Mouse (Mus musculus) embryonic facial prominence, embryonic 10.5 days (tissue): ENCODE data around the gene Kirrel3. TPM values are rescaled to one million over a fixed set of nuclear protein-coding genes. Genes with fewer than 3 reads are reported as not detected.

Experiments used
- DNase-seq: peaks from one replicate; pipeline ENCODE4 v3.0.0-alpha.2; 2017; ENCODE audit warnings: low spot score
- H3K27ac ChIP-seq: fragments of 300-500 bp; sonication (generic); replicated peaks from 2 replicates; pipeline ENCODE4 v1.5.1; 2016; ENCODE audit warnings: mild to moderate bottlenecking
- H3K27me3 ChIP-seq: fragments of 300-500 bp; sonication (generic); replicated peaks from 2 replicates; pipeline ENCODE4 v1.6.1; 2016; ENCODE audit warnings: low read depth, mild to moderate bottlenecking; ENCODE audit not compliant: poor library complexity, severe bottlenecking
- H3K36me3 ChIP-seq: fragments of 300-500 bp; sonication (generic); replicated peaks from 2 replicates; pipeline ENCODE4 v1.6.1; 2016; ENCODE audit warnings: mild to moderate bottlenecking, moderate library complexity
- H3K4me1 ChIP-seq: fragments of 300-500 bp; sonication (generic); 2 replicates; pipeline ENCODE4 v1.6.1; 2016
- H3K4me3 ChIP-seq: fragments of 300-500 bp; sonication (generic); 2 replicates; pipeline ENCODE4 v1.5.1; 2016; ENCODE audit warnings: mild to moderate bottlenecking, moderate library complexity
- H3K9me3 ChIP-seq: fragments of 300-500 bp; sonication (generic); 2 replicates; pipeline ENCODE4 v1.6.1; 2016; ENCODE audit warnings: mild to moderate bottlenecking
- WGBS: fragments of 180-500 bp; shearing (Covaris S2); methylation state at CpG from one replicate; pipeline ENCODE4 v1.1.7; 2016; 5-methylcytosine and 5-hydroxymethylcytosine counted together
- polyA plus RNA-seq: library from polyadenylated mRNA; unstranded; fragments of >200 nt; fragmentation: Nextera tagmentation; extraction: Ambion mirVana; gene quantifications from 2 replicates; pipeline ENCODE4 v1.2.1, GENCODE M21; 2016

Kirrel3 gene
- polyA plus RNA-seq, 1 experiment from 2014 or later = 2.3 TPM

DNA sequence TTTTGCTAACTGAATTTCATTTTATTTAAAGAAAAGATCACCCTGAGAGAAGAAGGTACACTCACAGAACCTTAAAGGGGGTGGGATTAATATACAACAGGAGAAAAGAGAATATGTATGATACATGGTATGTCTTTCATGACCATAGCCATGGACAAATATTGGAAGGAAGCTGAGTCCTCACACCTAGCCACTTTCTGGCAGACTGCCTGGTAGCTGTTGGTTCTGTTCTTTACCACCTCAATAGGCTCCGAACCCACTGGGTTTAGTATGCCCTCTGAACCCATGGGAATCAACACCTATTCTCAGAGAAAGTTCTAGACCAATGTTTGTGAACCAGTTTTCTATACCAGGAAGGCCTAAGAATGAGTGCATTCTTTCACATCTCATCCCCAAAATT, 96.8 kb downstream of the Kirrel3 start:
- Histone ChIP-seq H3K36me3 (no peaks in the 10 kb centered on the region), H3K27ac (no peak overlapping the region), H3K4me3 (no peak overlapping the region), H3K27me3 (no peaks in the 10 kb centered on the region), H3K4me1 (peaks cover 8% of the 10 kb centered on the region; the same call in 1 of the 2 replicates), H3K9me3 (no peaks in the 10 kb centered on the region)
- 98% methylated on average over 1 of the region's 1 CpGs for WGBS
- DNase-seq = no peak

DNA sequence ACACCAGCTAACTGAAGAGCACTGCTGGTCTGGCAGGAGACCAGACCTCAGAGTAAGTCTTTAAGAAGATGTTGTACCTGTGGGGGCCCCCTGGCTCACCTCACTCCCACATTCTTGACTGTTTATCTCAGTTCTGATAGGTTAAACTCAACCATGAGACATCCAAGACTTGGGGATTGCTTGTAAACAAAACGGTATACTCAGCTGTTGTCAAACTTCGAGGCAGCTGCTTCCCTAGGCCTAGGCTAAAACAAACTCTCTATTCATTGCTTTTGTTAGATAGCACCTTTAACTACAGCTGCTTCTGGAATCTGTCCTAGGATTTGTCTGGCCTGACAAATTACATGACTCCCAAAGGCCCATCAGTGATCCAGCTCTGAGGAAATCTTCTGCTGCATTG, 99.8 kb downstream of the Kirrel3 start:
- DNase-seq = no peak
- Histone ChIP-seq H3K27ac (no peak overlapping the region), H3K4me3 (no peak overlapping the region), H3K27me3 (no peaks in the 10 kb centered on the region), H3K9me3 (no peaks in the 10 kb centered on the region), H3K36me3 (no peaks in the 10 kb centered on the region), H3K4me1 (peaks cover 8% of the 10 kb centered on the region; the same call in 1 of the 2 replicates)
- WGBS = 52% methylated on average over 2 of the region's 2 CpGs

DNA sequence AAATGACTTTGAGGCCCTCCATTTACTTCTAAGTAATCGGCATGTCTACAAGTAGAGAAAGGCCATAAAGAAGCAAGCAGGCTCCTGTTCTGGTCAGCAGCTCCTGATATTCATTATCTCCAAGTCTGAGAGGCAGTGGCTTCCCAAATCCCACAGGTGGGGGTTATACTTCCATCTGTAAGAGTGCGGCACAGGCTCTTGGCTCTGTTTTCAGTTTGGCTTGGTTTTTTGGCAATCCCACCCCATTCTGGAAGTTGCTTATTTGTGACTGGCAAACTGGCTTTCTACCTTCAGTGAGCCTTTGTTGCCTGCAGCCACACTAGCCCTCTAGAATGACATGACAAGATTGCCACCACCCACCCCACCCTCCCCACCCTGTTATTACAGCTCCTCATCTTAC, 100.4 kb downstream of the Kirrel3 start:
- Histone ChIP-seq H3K4me3 (no peak overlapping the region), H3K9me3 (no peaks in the 10 kb centered on the region), H3K36me3 (no peaks in the 10 kb centered on the region), H3K4me1 (peaks cover 8% of the 10 kb centered on the region; the same call in 1 of the 2 replicates), H3K27ac (no peak overlapping the region), H3K27me3 (no peaks in the 10 kb centered on the region)
- WGBS = 72% methylated on average over 2 of the region's 2 CpGs
- no peak for DNase-seq

DNA sequence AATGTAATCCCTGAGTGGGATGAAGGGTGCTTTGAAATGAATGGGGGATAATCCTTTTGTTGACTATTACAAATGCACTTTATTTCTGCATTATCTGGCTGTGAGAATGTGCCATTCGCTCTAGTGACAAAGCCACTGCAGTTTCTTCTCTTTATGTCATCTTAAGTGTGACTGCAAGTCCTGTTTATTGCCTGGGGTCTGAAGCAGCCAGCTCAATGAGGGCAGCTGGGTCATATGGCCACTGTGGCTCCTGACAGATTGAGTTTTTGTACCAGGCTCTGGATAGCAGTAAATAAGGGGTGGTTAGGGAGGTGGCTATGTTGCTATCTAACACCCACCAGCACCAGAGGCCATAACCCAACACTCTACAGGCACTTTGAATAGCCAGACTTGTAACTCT, 104.1 kb downstream of the Kirrel3 start:
- H3K9me3 ChIP-seq = no peaks in the 10 kb centered on the region
- 52% methylated on average over 1 of the region's 1 CpGs for WGBS
- peaks cover 8% of the 10 kb centered on the region; the same call in 1 of the 2 replicates for H3K4me1 ChIP-seq
- H3K27me3 ChIP-seq = no peaks in the 10 kb centered on the region
- H3K36me3 ChIP-seq = no peaks in the 10 kb centered on the region
- no peak overlapping the region for H3K27ac ChIP-seq
- H3K4me3 ChIP-seq = no peak overlapping the region
- DNase-seq = no peak

DNA sequence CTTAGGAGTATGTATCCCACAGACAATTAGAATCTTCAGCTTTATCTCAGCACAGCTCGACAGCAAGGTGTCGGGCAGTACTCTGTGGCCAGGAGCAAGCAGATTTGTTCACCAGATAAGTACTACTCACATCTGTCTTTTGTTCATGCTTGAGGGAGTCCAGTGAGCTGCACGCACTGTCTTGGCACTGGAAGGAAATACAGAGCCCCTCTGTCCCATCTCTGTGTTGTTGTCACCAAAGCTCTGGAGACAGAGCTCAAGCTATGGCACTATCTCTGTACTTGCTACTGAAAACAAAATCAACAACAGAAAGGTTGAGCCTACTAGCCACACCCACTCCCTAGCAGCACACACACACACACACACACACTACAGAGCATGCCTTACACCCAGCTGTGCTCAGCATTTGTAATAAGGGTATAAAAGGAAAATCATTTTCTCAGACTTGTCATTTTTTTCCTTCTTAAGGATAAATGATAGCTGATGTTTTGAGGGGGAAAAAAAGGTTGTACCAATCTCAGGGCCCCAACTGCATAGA, 106.4 kb downstream of the Kirrel3 start:
- Histone ChIP-seq H3K27ac (no peak overlapping the region), H3K36me3 (no peaks in the 10 kb centered on the region), H3K4me3 (no peak overlapping the region), H3K27me3 (no peaks in the 10 kb centered on the region), H3K9me3 (no peaks in the 10 kb centered on the region), H3K4me1 (no peaks in the 10 kb centered on the region)
- DNase-seq = no peak
- WGBS = 39% methylated on average over 3 of the region's 3 CpGs

DNA sequence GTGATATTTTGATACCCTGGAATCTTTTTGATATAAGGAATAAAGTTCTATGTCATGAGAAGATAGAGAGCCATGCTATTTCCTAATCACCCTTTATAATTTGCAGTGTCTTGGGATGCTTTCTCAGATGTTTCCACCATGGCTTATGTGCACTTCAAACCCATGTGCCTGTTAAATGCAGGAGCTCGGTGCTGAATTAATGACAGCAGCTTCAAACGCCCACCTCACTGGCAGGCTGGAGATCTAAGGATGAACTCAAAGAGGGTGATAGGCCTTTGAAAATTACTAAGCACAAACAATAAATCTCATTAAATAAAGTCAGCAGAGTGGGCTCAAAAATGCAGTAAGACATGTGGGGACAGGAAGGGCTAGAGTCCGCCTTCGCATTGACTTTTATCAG, 108.2 kb downstream of the Kirrel3 start:
- H3K9me3 ChIP-seq = no peaks in the 10 kb centered on the region
- H3K4me1 ChIP-seq = no peaks in the 10 kb centered on the region
- no peak for DNase-seq
- no peaks in the 10 kb centered on the region for H3K27me3 ChIP-seq
- no peaks in the 10 kb centered on the region for H3K36me3 ChIP-seq
- no peak overlapping the region for H3K4me3 ChIP-seq
- no peak overlapping the region for H3K27ac ChIP-seq
- 87% methylated on average over 4 of the region's 4 CpGs for WGBS

DNA sequence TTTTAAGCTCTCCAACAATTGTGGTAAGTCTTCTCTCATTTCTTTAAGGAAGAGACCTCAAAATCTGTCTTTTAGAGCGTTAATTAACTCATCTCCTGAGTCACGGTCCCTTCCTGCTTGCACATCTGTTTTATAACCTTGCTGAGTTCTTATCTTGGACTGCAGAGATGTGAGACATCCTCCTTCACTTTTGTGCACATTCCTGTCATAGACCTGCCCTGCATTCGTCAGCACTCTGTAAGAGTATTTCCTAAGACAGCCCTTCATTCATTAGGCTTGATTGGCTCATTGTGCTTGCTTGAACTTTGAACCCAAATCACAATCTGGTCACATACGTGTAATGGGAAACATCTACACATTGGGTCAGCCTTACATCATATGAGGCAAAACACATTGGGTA, 114.6 kb downstream of the Kirrel3 start:
- Histone ChIP-seq H3K36me3 (no peaks in the 10 kb centered on the region), H3K4me3 (no peak overlapping the region), H3K27me3 (no peaks in the 10 kb centered on the region), H3K27ac (no peak overlapping the region), H3K9me3 (no peaks in the 10 kb centered on the region), H3K4me1 (no peaks in the 10 kb centered on the region)
- no peak for DNase-seq
- 68% methylated on average over 4 of the region's 4 CpGs for WGBS

DNA sequence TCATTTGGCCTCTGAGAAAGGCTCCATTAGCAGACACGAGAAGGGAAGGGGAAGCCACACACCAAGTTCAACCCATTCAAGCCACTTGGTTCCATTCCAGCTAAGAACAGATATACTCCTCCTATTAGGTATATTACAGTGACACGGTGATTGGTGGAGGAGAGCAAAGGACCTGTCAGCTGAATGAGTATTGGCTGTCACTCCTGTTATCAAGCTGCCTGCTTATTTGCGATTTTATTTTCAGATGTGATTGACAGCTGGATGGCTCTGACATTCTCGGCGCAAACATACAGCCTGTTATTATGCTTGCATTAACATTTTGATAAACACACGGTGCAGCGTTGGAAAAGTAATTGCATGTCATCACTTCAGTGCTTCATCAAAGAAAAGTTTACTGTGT, 118.1 kb downstream of the Kirrel3 start:
- 87% methylated on average over 7 of the region's 7 CpGs for WGBS

DNA sequence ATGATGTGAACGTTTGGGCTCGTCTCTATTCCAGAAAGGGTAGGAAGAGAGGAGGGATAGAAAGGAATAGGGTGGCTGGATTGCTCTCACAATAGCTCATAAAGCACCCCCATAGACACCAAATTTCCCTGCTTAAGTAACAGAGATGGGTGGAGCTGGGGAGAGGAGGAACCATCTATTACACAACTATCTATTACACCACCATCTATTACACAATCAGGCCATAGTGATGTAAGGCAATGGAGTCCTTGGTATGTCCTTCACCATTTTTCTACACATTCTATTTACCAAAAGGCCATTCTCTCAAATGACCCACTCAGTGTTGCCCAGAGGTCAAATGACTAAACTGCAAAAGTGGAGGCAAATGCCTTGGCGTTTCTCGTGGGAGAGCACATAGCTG, 119.2 kb downstream of the Kirrel3 start:
- DNase-seq = no peak
- Histone ChIP-seq H3K27ac (no peak overlapping the region), H3K27me3 (no peaks in the 10 kb centered on the region), H3K9me3 (no peaks in the 10 kb centered on the region), H3K36me3 (no peaks in the 10 kb centered on the region), H3K4me1 (no peaks in the 10 kb centered on the region), H3K4me3 (no peak overlapping the region)
- WGBS = 80% methylated on average over 4 of the region's 4 CpGs

More for the DNA sequence above, 118.1 kb downstream of the Kirrel3 start:
- no peaks in the 10 kb centered on the region for H3K4me1 ChIP-seq
- H3K9me3 ChIP-seq = no peaks in the 10 kb centered on the region
- no peaks in the 10 kb centered on the region for H3K27me3 ChIP-seq
- no peaks in the 10 kb centered on the region for H3K36me3 ChIP-seq
- DNase-seq = no peak
- H3K27ac ChIP-seq = no peak overlapping the region
- H3K4me3 ChIP-seq = no peak overlapping the region

DNA sequence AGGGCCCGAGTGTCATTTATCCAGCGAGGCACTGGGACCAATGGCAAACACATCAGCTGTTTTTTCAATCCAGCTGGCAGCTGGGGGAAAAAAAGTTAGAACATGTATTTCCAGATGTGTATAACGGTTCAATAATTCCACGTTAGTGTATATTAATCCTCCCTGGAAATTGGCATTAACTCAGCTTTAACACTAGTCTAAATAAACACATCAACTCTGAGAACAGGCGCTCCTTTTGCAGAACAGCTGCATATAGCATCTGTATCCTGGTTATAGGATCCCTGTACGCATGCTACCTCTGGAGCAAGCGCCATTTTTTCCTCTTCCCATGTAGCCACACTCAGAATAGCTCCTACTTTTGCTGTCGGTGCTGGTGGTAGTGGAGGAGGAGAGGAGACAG, 119.8 kb downstream of the Kirrel3 start:
- WGBS = 75% methylated on average over 8 of the region's 8 CpGs
- H3K4me3 ChIP-seq = no peak overlapping the region
- H3K27ac ChIP-seq = no peak overlapping the region
- no peak for DNase-seq
- no peaks in the 10 kb centered on the region for H3K36me3 ChIP-seq
- no peaks in the 10 kb centered on the region for H3K9me3 ChIP-seq
- no peaks in the 10 kb centered on the region for H3K4me1 ChIP-seq
- no peaks in the 10 kb centered on the region for H3K27me3 ChIP-seq

DNA sequence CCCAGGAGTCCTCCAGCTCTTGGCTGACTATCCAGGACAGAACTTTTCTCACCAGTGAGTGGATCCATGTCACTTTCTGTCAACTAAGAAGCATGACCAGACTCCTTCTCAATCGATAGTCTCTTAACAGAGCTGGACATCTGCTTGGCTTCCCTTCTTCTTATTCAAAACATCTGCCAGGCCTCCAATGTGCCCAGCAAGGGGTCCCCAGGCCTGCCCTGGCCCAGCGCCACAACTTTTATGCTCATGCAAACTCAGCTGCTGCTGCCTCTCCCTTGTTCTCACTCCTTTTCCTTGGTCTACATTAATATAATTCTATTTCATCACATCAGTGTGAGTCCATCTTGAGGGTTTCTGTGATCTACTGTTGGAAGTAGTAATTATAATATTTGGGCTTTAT, 122.3 kb downstream of the Kirrel3 start:
- 51% methylated on average over 2 of the region's 2 CpGs for WGBS
- DNase-seq = no peak
- Histone ChIP-seq H3K4me3 (no peak overlapping the region), H3K4me1 (no peaks in the 10 kb centered on the region), H3K27me3 (no peaks in the 10 kb centered on the region), H3K27ac (no peak overlapping the region), H3K36me3 (no peaks in the 10 kb centered on the region), H3K9me3 (no peaks in the 10 kb centered on the region)

DNA sequence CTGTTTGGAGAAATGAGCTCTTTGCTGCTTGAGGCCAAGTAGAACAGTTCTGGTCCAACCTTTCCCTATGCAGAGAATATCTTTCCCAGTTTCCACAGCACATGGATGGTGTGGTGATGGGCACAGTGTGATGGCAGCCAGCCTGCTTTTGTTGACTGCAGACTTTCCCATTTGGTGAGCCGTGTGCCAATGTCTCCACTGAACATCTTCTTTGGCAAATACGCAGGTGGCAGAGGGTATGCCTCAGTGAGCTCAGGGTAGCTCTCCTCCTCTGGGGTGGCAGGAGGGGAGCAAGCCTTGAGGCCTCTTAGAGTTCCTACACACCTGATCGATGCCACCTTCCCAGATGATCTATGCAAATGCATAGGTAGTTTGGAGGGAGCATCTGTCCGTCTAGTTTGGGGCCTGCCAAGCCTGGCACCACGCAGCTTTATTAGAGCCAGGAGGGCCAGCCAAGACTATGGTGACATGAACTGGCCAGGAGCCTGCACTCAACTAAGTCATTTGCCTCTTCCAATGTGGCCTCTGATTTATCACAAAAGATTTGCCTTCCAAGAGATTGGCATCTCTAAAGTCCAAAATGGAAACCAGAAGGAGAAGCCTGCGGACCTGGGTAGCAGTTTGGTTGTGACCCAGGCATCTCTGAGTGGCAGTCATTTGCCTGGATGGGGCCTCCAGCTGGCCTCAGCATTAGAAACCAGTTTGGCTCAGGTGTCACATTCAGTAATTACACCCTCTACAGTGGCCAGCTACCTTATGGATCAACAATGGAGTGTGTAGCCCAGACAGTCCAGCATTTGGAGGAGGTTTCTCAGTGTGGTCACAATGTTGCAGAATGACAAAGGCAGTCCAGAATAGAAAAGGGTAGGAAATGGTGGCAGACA, 127.4 kb downstream of the Kirrel3 start:
- H3K4me3 ChIP-seq = no peak overlapping the region
- no peak for DNase-seq
- WGBS = 90% methylated on average over 6 of the region's 6 CpGs
- H3K27ac ChIP-seq = no peak overlapping the region
- H3K4me1 ChIP-seq = no peaks in the 10 kb centered on the region
- H3K9me3 ChIP-seq = no peaks in the 10 kb centered on the region
- H3K27me3 ChIP-seq = no peaks in the 10 kb centered on the region
- H3K36me3 ChIP-seq = no peaks in the 10 kb centered on the region

DNA sequence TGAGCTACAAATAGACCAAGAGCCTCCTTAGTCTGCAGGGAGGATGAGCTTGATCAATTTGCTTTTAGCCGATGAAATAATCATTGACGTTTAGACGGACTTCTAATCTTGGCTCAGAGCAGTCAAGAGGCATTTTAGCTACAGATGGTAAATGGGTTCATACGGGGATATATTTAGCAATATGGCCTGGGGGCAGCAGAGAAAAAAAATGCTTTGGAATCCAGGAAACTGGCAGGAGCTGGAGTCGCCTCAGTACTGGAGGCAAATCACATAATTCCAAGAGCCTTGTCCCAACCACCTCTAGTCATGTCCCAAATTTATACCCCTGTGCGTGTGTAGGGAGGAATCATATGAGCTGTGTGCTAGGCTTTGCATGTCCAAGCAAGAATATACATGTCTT, 132.4 kb downstream of the Kirrel3 start:
- Histone ChIP-seq H3K4me1 (no peaks in the 10 kb centered on the region), H3K36me3 (no peaks in the 10 kb centered on the region), H3K27me3 (no peaks in the 10 kb centered on the region), H3K4me3 (no peak overlapping the region), H3K27ac (no peak overlapping the region), H3K9me3 (no peaks in the 10 kb centered on the region)
- no peak for DNase-seq
- 43% methylated on average over 6 of the region's 6 CpGs for WGBS
